Mouse (Mus musculus) olfactory bulb, adult 2 months (tissue): ENCODE results near the gene Slc4a5.

Experiments used
- CTCF ChIP-seq: fragments of 200-500 bp; IDR thresholded peaks from 2 replicates; pipeline ENCODE4 v1.5.1; 2012; ENCODE audit warnings: low read depth, mild to moderate bottlenecking, low read length, moderate library complexity; ENCODE audit not compliant: insufficient read depth
- POLR2A ChIP-seq: fragments of 200-500 bp; IDR thresholded peaks from 2 replicates; pipeline ENCODE4 v1.6.1; 2012; ENCODE audit warnings: mild to moderate bottlenecking, low read depth, low read length, moderate library complexity; ENCODE audit not compliant: insufficient read depth

GRCm38 (mm10) chr6:83247153-83247552 lies 27.5 kb downstream of the Slc4a5 start:
- TF ChIP-seq CTCF: no peak
- TF ChIP-seq POLR2A: no peak
